Mouse (Mus musculus) lung, postnatal 0 days (tissue): Measurements from ENCODE around the gene Nckipsd.

Experiments used
- CTCF ChIP-seq: IDR thresholded peaks from 2 replicates; pipeline ENCODE4 v1.5.1; 2016; ENCODE audit warnings: antibody characterized with exemption, mild to moderate bottlenecking
- EP300 ChIP-seq: IDR thresholded peaks from 2 replicates; pipeline ENCODE4 v1.6.1; 2016; ENCODE audit warnings: antibody characterized with exemption, mild to moderate bottlenecking, control low read depth

- TF ChIP-seq CTCF: peak; percentile 81
- TF ChIP-seq EP300: no peak
Observed at GRCm38 (mm10) chr9:108808163-108808665, at the start of gene Nckipsd.
